ENCODE assay signal across 25 mouse cellular contexts in the genomic region with DNA sequence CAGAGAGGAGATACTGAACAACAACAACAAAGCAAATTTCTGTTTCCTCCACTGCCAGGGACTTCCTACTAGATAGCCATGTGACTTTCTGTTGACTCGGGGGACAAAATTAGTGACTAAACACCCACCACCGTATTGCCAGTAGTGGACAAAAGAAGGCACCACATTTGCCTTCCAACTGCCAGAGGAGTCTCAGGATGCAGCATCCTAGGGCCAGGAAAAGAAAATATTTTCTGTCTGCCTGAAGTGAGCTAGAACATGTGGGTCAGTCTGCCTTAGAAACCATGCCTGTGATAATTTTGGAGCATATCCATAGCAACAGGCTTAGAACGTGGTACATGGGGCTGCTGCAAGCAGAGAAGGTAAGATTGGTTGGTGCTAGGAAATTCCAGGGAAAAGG. TPM values are rescaled to one million over a fixed set of nuclear protein-coding genes. Genes with fewer than 3 reads are reported as not detected.
DNase-seq lines count a peak whose midpoint lies in the region; TF ChIP-seq lines count a peak whose summit lies in the region.
"Had no signal": no experiment of that assay in that cellular context is flagged by ENCODE, and none has a peak within 500 bp of the region (broad histone marks: within the 10 kb centered on the region; RNA-seq: fewer than 3 reads in every experiment).

No protein-coding gene starts in this region.

- no peak for TF ChIP-seq CTCF in layer of hippocampus, adult 2 months (conservative IDR thresholded peaks at IDR 0.05)

- no peak overlapping the region for H3K4me3 ChIP-seq in layer of hippocampus, adult 2 months
- H3K4me3 ChIP-seq: forebrain, embryonic 13.5 days; hindbrain, embryonic 13.5 days; limb, embryonic 10.5 days; limb, embryonic 15.5 days; liver, embryonic 13.5 days; megakaryocyte, embryonic 14.5 days; midbrain, embryonic 12.5 days; myocyte; neural tube, embryonic 12.5 days had no signal

- intact Hi-C loops in left cerebral cortex, postnatal 25 days (cut with DNase I): no loop called here

- DNase-seq in layer of hippocampus, adult 2 months (ENCODE audit: low spot score in 2 of 2): peak in 1 of 2 experiments; percentile 46
- DNase-seq in layer of hippocampus, postnatal 10 days (ENCODE audit: low spot score in 2 of 2): no peak
- peak; percentile 44 to 57 for DNase-seq in right cerebral cortex, adult 2 months (ENCODE audit: low spot score in 2 of 2)
- DNase-seq in right cerebral cortex, postnatal 14 days: no peak
- peak; percentile 47 to 81 for DNase-seq in left cerebral cortex, postnatal 25 days (ENCODE audit: low spot score in 2 of 2)
- DNase-seq in spleen, postnatal 4 days (ENCODE audit: low spot score in 2 of 2): no peak
- DNase-seq: adrenal gland, adult 2 months; adrenal gland, postnatal 36 days; B cell, adult 2 months; cerebellum, adult 2 months; cerebellum, postnatal 25 days; kidney, adult 9 months; kidney, postnatal 10 days; liver, embryonic 13.5 days; lung, adult 18-20 months; lung, postnatal 4 days; thymus, postnatal 4 days had no signal

- H3K27ac ChIP-seq in layer of hippocampus, adult 2 months: peak overlapping the region; percentile 86
- H3K27ac ChIP-seq: forebrain, embryonic 13.5 days; hindbrain, embryonic 13.5 days; limb, embryonic 10.5 days; limb, embryonic 15.5 days; liver, embryonic 13.5 days; midbrain, embryonic 12.5 days; neural tube, embryonic 12.5 days had no signal

RNA-seq across cellular contexts. Expression of a gene that starts 19.2 kb away (rescaled TPM):
- total RNA-seq in layer of hippocampus, adult 2 months (2021): 100 to 1,000 TPM; 195 to 201 TPM
- total RNA-seq in layer of hippocampus, postnatal 10 days (2021): 100 to 1,000 TPM; 268 to 273 TPM
- total RNA-seq in left cerebral cortex, postnatal 25 days (2021): 100 to 1,000 TPM; 182 to 184 TPM

RNA-seq across cellular contexts. Expression of a gene that starts 28.7 kb away (rescaled TPM):
- 1 to 10 TPM; 4.6 to 6.9 TPM for total RNA-seq in layer of hippocampus, adult 2 months (2021)
- 1 to 10 TPM; 7.7 to 7.9 TPM for total RNA-seq in layer of hippocampus, postnatal 10 days (2021)
- 1 to 10 TPM; 3.2 to 3.3 TPM for total RNA-seq in left cerebral cortex, postnatal 25 days (2021)

Comparison
In these comparisons a context has a peak if more than half of its experiments do, and no peak if none do; other contexts are left out.
1. DNase-seq: peak in right cerebral cortex, adult 2 months (2 of 2) and left cerebral cortex, postnatal 25 days (2 of 2); none in layer of hippocampus, postnatal 10 days (0 of 2), right cerebral cortex, postnatal 14 days (single experiment) and spleen, postnatal 4 days (0 of 2).